Mouse (Mus musculus) intestine, embryonic 16.5 days (tissue): ENCODE measurements around the gene Tbc1d21. TPM values are rescaled to one million over a fixed set of nuclear protein-coding genes. Genes with fewer than 3 reads are reported as not detected.

Source experiments
- ATAC-seq: fragments of 200-750 bp; cut with Nextera tagmentation; 2 replicates; pipeline ENCODE4 v1.8.0; 2017; ENCODE audit warnings: moderate TSS enrichment, moderate library complexity
- H3K27ac ChIP-seq: fragments of 300-500 bp; sonication (generic); 2 replicates; pipeline ENCODE4 v1.5.1; 2014; ENCODE audit warnings: mild to moderate bottlenecking, low read length
- H3K27me3 ChIP-seq: fragments of 300-500 bp; sonication (generic); replicated peaks from 2 replicates; pipeline ENCODE4 v1.6.1; 2014; ENCODE audit warnings: low read length, control low read depth, mixed read lengths; ENCODE audit not compliant: control insufficient read depth, insufficient read depth
- H3K36me3 ChIP-seq: fragments of 300-500 bp; sonication (generic); 2 replicates; pipeline ENCODE4 v1.6.1; 2014; ENCODE audit warnings: low read length, control low read depth; ENCODE audit not compliant: control insufficient read depth, insufficient read depth
- H3K4me1 ChIP-seq: fragments of 300-500 bp; sonication (generic); 2 replicates; pipeline ENCODE4 v1.6.1; 2014; ENCODE audit warnings: low read length, control low read depth, mixed read lengths; ENCODE audit not compliant: control insufficient read depth, insufficient read depth
- H3K4me2 ChIP-seq: fragments of 300-500 bp; sonication (generic); 2 replicates; pipeline ENCODE4 v1.6.1; 2014; ENCODE audit warnings: low read depth, low read length, control low read depth
- H3K4me3 ChIP-seq: fragments of 300-500 bp; sonication (generic); 2 replicates; pipeline ENCODE4 v1.5.1; 2014; ENCODE audit warnings: mild to moderate bottlenecking, low read length
- H3K9ac ChIP-seq: fragments of 300-500 bp; sonication (generic); 2 replicates; pipeline ENCODE4 v1.6.1; 2014; ENCODE audit warnings: low read depth, low read length
- H3K9me3 ChIP-seq: fragments of 300-500 bp; sonication (generic); 2 replicates; pipeline ENCODE4 v1.6.1; 2016; ENCODE audit warnings: low read length, control low read depth; ENCODE audit not compliant: control insufficient read depth
- WGBS: fragments of 180-500 bp; shearing (Covaris S2); extraction: QIAGEN DNeasy Blood & Tissue Kit; methylation state at CpG from one replicate; pipeline ENCODE4 v1.1.7; 2014; 5-methylcytosine and 5-hydroxymethylcytosine counted together
- polyA plus RNA-seq: library from polyadenylated mRNA; unstranded; fragments of >200 nt; fragmentation: Nextera tagmentation; extraction: Ambion mirVana; gene quantifications from 2 replicates; pipeline ENCODE4 v1.2.1, GENCODE M21; 2015

The Tbc1d21 gene
- polyA plus RNA-seq, 1 experiment from 2014 or later = not detected

DNA sequence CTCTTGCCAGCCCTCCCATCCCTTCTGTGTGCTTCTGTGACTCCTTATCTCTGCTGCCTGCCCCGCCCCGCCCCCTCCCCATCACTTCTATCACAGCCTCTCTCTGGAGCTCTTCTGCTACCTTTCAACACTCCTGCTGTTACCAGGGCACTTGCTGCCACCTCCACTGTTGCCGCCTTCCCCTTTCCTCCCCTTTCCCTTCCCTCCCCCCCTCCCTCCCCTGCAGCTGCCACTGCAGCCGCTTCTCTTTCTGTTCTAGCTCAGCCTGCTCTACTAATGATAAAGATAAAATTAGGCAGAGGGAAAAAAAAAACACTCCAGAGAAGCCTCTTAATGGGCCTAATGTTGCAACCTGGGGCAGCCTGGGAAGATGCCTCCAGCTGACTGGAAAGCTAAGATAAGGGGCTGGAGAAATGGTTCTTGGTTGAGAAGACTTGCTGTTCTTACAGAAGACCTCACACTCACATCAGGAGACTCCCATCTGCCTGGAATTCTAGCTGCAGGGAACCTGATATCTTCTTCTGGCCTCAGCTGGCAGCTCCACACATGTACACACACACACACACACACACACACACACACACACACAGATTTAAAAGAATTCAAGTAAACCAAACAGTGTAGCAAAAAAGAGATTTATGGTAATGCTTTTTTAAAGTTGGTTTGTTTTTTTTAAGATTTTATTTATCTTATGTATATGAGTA, 43.6 kb downstream of the Tbc1d21 start:
- Histone ChIP-seq H3K27ac (no peak overlapping the region), H3K9me3 (no peaks in the 10 kb centered on the region), H3K27me3 (no peaks in the 10 kb centered on the region), H3K4me1 (no peaks in the 10 kb centered on the region), H3K36me3 (no peaks in the 10 kb centered on the region), H3K4me2 (no peak overlapping the region), H3K4me3 (no peak overlapping the region), H3K9ac (no peak overlapping the region)
- no peak for ATAC-seq
- WGBS = 19% methylated on average over 4 of the region's 4 CpGs

GRCm38 (mm10) chr9:58321681-58322080, 48.6 kb downstream of the Tbc1d21 start:
- Histone ChIP-seq H3K4me3 (no peak overlapping the region), H3K4me2 (no peak overlapping the region), H3K9me3 (no peaks in the 10 kb centered on the region), H3K27ac (no peak overlapping the region), H3K36me3 (no peaks in the 10 kb centered on the region), H3K27me3 (no peaks in the 10 kb centered on the region), H3K9ac (no peak overlapping the region), H3K4me1 (peaks cover 4% of the 10 kb centered on the region)
- no peak for ATAC-seq
- 93% methylated on average over 3 of the region's 3 CpGs for WGBS

DNA sequence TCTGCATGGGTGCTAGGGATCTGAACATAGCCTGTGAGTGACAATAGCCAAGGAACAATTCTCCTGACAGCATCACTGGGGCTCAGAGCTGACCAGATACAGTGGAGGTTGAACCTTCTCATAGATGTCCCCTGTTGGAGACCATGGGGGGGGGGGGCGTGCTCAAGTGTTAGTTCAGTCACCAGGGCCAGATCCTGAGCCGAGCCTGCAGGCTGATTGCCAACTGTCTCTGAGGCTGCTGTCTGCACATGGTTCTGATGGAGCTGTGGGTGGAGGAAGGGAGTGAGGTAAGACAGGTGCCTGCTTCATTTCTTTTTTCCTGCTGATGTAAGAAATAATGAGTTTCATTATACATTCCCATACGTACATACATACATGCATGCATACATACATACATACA, 51.9 kb downstream of the Tbc1d21 start:
- Histone ChIP-seq H3K36me3 (no peaks in the 10 kb centered on the region), H3K4me3 (no peak overlapping the region), H3K27ac (no peak overlapping the region), H3K9me3 (no peaks in the 10 kb centered on the region), H3K4me2 (no peak overlapping the region), H3K9ac (no peak overlapping the region), H3K4me1 (peaks cover 14% of the 10 kb centered on the region), H3K27me3 (no peaks in the 10 kb centered on the region)
- WGBS = 78% methylated on average over 3 of the region's 3 CpGs
- ATAC-seq = no peak

- Histone ChIP-seq H3K9me3 (no peaks in the 10 kb centered on the region), H3K4me2 (no peak overlapping the region), H3K4me3 (no peak overlapping the region), H3K4me1 (peaks cover 20% of the 10 kb centered on the region), H3K27me3 (peaks cover 8% of the 10 kb centered on the region), H3K9ac (no peak overlapping the region), H3K27ac (no peak overlapping the region), H3K36me3 (no peaks in the 10 kb centered on the region)
- ATAC-seq = no peak
- 40% methylated on average over 3 of the region's 3 CpGs for WGBS
Observed at GRCm38 (mm10) chr9:58317381-58317780, 52.9 kb downstream of the Tbc1d21 start.

- Histone ChIP-seq H3K4me1 (peaks cover 22% of the 10 kb centered on the region), H3K27me3 (peaks cover 12% of the 10 kb centered on the region), H3K4me2 (no peak overlapping the region), H3K27ac (no peak overlapping the region), H3K36me3 (no peaks in the 10 kb centered on the region), H3K4me3 (no peak overlapping the region), H3K9me3 (no peaks in the 10 kb centered on the region), H3K9ac (no peak overlapping the region)
- no peak for ATAC-seq
- WGBS = 79% methylated on average over 7 of the region's 7 CpGs
Observed at GRCm38 (mm10) chr9:58316784-58317183, 53.5 kb downstream of the Tbc1d21 start.

DNA sequence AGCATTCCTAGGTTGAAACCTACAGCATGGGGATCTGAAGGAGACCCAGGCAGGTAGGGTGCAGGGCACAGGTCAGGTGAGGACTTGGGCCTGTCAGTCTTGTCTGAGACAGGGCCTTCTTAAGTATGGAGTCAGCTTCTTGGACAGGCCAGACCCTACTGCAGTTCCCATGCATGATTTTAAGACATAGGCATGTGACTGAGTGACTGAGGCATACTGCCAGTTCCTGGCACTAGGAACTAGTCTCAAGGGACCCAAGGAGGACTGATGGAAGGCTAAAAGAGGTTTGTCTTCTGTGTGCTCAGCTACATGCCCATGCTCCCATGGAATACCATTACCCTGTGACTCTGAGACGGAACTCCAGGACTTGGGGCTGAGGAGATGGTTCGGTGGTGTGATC, 54.4 kb downstream of the Tbc1d21 start:
- Histone ChIP-seq H3K4me2 (no peak overlapping the region), H3K4me3 (no peak overlapping the region), H3K9me3 (no peaks in the 10 kb centered on the region), H3K27ac (peak overlapping the region; percentile 29; the same call in 1 of the 2 replicates), H3K9ac (no peak overlapping the region), H3K27me3 (peaks cover 16% of the 10 kb centered on the region), H3K4me1 (peaks cover 22% of the 10 kb centered on the region), H3K36me3 (no peaks in the 10 kb centered on the region)
- ATAC-seq = no peak
- 90% methylated on average over 2 of the region's 2 CpGs for WGBS

- no peak overlapping the region for H3K4me2 ChIP-seq
- H3K27ac ChIP-seq = peak overlapping the region; percentile 65
- no peak overlapping the region for H3K4me3 ChIP-seq
- H3K9me3 ChIP-seq = no peaks in the 10 kb centered on the region
- no peak for ATAC-seq
- peaks cover 16% of the 10 kb centered on the region for H3K27me3 ChIP-seq
- WGBS = 46% methylated on average over 5 of the region's 5 CpGs
- H3K36me3 ChIP-seq = no peaks in the 10 kb centered on the region
- H3K4me1 ChIP-seq = peaks cover 22% of the 10 kb centered on the region
- H3K9ac ChIP-seq = no peak overlapping the region
Observed at GRCm38 (mm10) chr9:58314682-58315360, 55.4 kb downstream of the Tbc1d21 start.

- Histone ChIP-seq H3K4me3 (peak within 1 kb of the TSS; percentile 58), H3K4me2 (peak within 1 kb of the TSS; percentile 79), H3K9ac (peak within 1 kb of the TSS; percentile 62), H3K4me1 (peaks cover 28% of the 10 kb centered on the region), H3K27me3 (peaks cover 16% of the 10 kb centered on the region), H3K36me3 (no peaks in the 10 kb centered on the region), H3K9me3 (no peaks in the 10 kb centered on the region), H3K27ac (peak within 1 kb of the TSS; percentile 69)
- WGBS = 2% methylated on average over 21 of the region's 21 CpGs
- peak; percentile 60 for ATAC-seq
Observed at GRCm38 (mm10) chr9:58312944-58313359, 57.3 kb downstream of the Tbc1d21 start, which contains the start of gene Loxl1. TSS of gene Loxl1 (minus strand) at chr9:58313186.

GRCm38 (mm10) chr9:58312196-58312943, 57.9 kb downstream of the Tbc1d21 start:
- peaks cover 30% of the 10 kb centered on the region for H3K4me1 ChIP-seq
- no peaks in the 10 kb centered on the region for H3K36me3 ChIP-seq
- WGBS = 2% methylated on average over 72 of the region's 72 CpGs
- peaks cover 16% of the 10 kb centered on the region for H3K27me3 ChIP-seq
- H3K4me3 ChIP-seq = peak overlapping the region; percentile 58
- H3K9ac ChIP-seq = peak overlapping the region; percentile 62
- H3K4me2 ChIP-seq = peak overlapping the region; percentile 79
- peak; percentile 35 for ATAC-seq
- peak overlapping the region; percentile 69 for H3K27ac ChIP-seq
- H3K9me3 ChIP-seq = no peaks in the 10 kb centered on the region
